Mouse (Mus musculus) embryo, embryonic 11.5 days (tissue): ENCODE measurements around the gene Rpl13a.
"Not testable (repeated sequence)": the region's sequence is repeated elsewhere in the genome, so short reads cannot be mapped to it uniquely, and the experiment has no call there.

Experiments used
- DNase-seq: peaks from one replicate; pipeline ENCODE4 v3.0.0-alpha.2; 2012; ENCODE audit warnings: low read depth, low spot score

The Rpl13a gene

GRCm38 (mm10) chr7:45135370-45135769 is 6.8 kb upstream of the Rpl13a start:
- no peak for DNase-seq

- no peak for DNase-seq
These were observed 6.0 kb upstream of the Rpl13a start for GRCm38 (mm10) chr7:45134544-45135026.

- no peak for DNase-seq
These were observed 5.0 kb upstream of the Rpl13a start for GRCm38 (mm10) chr7:45133446-45134159.

- DNase-seq: no peak
These were observed 3.3 kb upstream of the Rpl13a start for GRCm38 (mm10) chr7:45131850-45132249.

- DNase-seq: no peak
These were observed 1.4 kb upstream of the Rpl13a start for GRCm38 (mm10) chr7:45129776-45130512.

- DNase-seq: peak; percentile 50
These were observed 757 bp upstream of the Rpl13a start for GRCm38 (mm10) chr7:45129318-45129717.

- DNase-seq: no peak
These were observed 799 bp downstream of the Rpl13a start for GRCm38 (mm10) chr7:45127700-45128224.

DNA sequence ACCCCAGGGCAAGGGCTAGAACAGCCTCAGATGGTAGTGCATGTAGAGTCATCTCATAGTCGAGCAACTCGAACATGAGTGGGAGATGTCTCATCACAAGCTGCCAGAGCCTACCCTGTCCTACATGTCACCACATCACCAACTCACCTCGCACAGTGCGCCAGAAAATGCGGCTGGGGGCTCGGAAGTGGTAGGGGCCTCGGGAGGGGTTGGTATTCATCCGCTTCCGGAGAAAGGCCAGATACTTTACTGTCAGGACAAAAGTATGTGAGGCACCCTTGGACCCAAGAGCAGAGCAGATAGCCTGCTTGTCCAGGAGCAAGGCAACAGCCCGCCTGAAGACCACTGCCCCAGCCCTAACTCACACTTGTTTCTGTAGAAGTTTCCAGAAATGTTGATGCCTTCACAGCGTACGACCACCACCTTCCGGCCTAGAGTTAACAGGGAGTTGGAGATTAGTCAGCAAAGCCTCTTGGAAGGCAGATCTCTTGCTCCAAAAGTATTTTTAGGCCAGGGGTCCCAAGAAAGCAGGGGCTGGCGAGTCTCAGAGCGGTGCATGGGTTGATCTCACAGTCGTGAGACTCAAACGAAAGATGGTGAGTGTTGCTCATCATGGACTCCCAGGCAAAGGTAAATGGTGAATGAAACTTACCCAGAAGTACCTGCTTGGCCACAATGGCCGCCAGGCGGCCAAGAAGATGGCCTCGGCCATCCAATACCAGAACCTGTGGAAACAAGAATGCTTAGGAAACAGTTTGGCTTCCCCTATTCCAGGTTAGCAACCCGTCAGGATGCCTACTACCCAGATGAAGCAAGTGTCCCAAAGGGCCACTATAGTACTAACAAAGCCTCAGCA is 1.5 kb downstream of the Rpl13a start:
- DNase-seq: no peak

GRCm38 (mm10) chr7:45126147-45126843 is 2.3 kb downstream of the Rpl13a start:
- no peak for DNase-seq

GRCm38 (mm10) chr7:45125649-45126048 is 2.9 kb downstream of the Rpl13a start:
- DNase-seq: not testable (repeated sequence)

- DNase-seq: no peak
These were observed 3.4 kb downstream of the Rpl13a start for GRCm38 (mm10) chr7:45125144-45125600.

- peak; percentile 100 for DNase-seq
These were observed 4.1 kb downstream of the Rpl13a start, which contains the start of gene Rps11 for GRCm38 (mm10) chr7:45124224-45125143. TSS of gene Rps11 (minus strand) at chr7:45124439.

GRCm38 (mm10) chr7:45123186-45123570 is 5.4 kb downstream of the Rpl13a start:
- DNase-seq: no peak

DNA sequence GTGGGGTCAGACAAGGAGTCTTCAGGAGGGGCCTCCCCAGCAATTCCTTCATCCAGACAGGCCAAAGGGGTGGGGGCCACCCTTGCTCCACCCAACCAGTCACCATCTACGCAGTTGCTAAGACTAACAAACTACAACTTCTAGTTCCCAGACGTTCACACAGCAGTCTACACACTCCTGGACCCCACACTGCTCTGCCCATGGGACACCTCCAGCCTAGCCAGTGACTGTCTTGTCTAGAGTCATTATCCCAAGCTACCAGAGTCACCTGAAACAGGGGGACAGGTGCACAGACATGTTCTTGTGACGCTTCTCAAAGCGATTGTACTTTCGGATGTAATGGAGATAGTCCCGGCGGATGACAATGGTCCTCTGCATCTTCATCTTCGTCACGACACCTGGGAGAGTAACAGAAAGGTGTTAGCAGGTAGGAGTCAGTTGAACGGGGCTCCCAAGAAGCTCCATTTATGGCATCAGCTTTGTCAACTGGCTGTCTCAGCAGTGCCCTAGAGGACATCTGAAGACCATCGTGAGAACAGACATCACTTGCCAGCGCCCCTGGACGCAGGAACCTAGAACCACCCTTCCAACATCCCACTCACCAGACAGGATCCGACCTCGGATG is 5.9 kb downstream of the Rpl13a start:
- DNase-seq: no peak

- DNase-seq: no peak
These were observed 6.6 kb downstream of the Rpl13a start for GRCm38 (mm10) chr7:45121966-45122365.

GRCm38 (mm10) chr7:45121404-45121803 is 7.2 kb downstream of the Rpl13a start:
- DNase-seq: no peak

DNA sequence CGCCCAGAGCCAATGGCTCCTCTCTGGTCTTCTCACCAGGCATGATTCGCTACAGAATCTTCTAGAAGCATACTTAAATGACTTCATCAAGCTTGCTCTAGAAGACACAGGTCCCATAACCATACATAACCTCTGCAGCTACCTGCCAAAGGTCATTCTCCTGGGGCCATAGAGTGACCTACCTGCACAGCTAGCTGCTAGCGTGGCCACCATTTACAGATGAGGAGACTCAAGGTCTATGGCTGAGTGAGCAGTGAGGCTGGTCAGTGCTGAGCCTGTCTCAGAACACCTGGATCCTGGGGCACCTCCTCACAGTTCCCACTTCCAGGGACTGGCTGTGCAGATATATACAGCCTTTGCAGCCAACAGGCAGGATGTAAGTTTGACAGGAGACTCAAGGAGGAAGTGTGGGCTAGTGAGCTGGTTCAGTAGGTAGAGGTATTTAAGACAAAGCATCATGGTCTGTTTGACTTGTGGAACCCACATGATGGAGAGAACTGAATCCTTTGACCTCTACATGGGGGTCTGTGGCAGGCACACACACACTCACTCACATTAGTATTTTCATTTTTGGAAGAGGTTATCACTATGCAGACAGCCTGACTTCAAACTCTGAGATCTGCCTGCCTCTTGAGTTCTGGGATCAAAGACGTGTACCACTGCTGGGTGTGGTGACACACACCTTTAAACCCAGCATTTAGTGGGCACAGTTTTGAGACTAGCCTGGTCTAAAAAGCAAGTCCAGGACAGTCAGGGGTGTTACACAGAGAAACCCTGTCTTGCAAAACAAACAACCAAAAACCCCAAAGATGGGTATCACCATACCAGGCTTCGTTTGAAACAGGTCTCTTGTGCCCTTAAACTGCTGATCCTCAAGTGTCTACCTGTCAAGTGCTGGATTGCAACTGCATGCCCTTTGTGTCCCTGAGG is 8.5 kb downstream of the Rpl13a start:
- no peak for DNase-seq

DNA sequence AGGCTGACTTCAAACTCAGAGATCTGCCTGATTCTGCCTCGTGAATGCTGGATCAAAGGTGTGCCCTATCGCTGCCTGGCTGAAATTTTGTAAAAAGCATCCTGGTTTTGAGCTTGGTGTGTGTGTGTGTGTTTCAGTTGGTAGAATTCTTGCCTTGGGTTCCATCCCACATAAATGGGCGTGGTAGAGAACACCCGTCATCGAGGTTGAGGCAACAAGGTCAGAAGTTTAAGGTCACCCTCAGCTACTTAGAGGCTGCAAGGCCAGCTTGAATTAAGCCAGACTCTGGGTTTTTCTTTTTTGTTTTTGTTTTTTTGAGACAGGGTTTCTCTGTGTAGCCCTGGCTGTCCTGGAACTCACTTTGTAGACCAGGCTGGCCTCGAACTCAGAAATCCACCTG is 10.2 kb downstream of the Rpl13a start:
- DNase-seq: no peak
